Mouse (Mus musculus) megakaryocyte progenitor cell, adult 5-6 weeks (primary cell): ENCODE results near the gene Rad51b. TPM values are rescaled to one million over a fixed set of nuclear protein-coding genes. Genes with fewer than 3 reads are reported as not detected.

Source experiments
- ATAC-seq: replicated peaks from 2 replicates; pipeline ENCODE4 v1.8.0; 2016; ENCODE audit warnings: mild to moderate bottlenecking, moderate TSS enrichment, inconsistent platforms; ENCODE audit not compliant: poor library complexity
- total RNA-seq, 2 experiments: library from RNA; stranded (forward) in 1 of 2; stranded (reverse) in 1 of 2; fragments of 157-497, 149-512 nt in 1 of 2; fragments of 200-1000 nt in 1 of 2; gene quantifications; 2 replicates each; pipeline versions ENCODE4 v1.2.3 to v1.2.4; 2015 to 2017

The Rad51b gene
- total RNA-seq, 2 experiments from 2014 or later = 15.7 to 19.5 TPM

DNA sequence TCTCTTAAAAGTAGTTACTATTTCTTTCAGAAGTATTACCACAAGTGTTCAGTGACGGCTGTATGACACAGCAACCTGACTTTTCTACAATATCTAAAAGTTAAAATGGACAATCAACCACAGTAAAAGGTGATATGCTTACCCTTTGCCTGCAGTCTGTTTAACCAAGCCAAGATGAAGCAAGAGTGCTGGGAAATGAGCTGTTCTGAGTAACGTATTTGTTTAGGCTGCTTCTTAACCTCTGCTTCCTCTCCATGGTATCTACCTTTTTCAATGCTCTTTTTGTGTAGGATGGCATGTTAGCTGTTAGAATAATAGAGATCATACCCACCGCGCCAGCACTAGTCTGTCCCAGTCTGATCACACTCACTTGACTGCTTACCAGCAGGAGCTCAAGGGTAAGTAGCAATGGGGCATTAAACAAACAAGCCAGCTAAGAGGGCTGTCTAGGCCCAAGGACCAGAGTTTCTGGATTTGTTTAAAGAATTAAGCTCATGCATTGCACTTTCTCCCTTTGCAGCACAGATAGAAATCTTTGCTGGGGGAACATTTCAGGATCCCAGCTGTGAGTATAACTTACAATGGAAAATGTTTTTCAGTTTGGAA, 262.4 kb downstream of the Rad51b start:
- ATAC-seq = no peak

DNA sequence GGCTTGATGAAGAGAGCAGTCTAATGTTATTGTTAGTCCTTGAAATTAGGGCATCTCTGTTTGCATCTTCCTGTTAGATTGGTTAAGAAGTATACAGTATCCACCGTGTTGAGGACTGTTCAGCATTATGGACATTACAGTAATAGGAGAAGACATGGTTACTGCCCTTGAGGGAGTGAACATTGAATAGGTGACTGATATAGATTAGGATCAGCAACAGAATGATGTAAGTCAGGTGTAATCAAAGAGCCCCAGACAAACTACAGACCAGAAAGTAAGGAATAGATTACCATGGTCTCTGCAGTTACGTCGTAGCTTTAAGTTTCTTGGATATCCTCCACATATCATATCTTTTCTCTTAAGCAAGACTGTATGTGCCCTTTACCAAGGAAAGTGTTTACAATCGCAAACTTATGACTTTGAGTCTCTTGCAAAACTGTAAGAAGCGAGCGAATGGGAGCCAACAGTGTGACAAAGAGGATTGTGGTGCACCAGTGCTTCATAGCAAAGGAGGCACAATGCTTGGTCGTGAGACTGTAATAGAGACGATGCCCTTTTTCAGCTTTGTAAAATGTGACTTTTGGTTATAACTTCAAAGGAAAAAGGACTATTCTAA, 263.1 kb downstream of the Rad51b start:
- ATAC-seq = no peak

DNA sequence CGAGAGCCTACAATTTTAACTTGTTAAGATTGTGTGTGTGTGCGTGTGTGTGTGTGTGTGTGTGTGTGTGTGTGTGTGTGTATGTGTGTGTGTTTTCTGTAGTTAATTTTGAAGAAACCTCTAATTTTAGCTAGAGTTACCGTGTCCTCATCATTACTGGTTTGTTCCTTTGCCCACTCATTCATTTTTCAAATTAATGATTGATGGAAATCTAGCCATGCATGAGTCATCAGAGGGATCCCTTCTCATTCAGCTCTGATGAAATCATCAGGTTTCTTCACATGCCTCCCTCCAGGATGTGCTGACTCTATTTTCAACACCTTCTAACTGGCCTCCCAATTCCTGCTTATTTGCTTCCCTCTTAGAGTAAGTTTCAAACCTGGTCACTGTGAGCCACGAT, 263.8 kb downstream of the Rad51b start:
- ATAC-seq = no peak

DNA sequence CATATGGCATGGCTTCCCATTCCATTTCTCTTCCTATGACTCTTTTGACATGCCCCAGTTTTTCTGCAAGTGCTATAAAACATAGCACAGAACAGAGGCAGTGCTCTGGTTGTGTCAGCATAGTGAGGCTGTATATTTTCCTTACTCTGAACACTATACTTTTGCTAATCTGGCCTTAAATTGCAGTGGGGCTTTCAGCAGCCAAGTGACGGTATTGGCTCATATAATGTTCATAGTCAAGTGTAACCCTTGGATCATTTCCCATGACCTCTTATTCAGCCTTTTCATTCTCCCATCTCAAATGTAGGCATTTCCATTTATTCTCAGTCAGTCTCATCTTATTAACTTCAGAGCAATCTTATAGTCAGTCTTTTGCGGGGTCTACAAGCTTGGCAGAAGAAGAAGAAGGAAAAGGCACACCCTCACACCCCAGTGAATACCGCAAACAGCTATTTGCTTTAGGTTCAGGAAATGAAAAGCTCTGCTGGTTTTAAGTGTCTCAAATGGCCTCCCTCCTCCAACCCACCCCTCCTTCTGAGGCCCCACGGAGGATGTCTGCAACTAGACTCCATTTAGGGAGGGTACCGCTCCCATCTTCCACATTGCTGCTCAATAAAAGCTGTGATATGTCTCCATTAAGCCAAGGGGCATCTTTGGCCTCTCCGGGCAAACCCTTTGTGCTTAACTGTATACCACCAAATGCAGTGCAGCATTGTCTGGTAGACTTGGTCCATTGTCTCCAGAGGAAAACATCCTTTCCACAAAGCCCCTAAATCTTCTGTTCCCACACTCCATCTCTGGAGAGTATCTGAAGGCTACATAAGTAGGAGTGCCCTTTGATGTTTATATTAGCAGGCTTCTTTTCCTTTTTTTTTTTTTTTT, 277.3 kb downstream of the Rad51b start:
- no peak for ATAC-seq

DNA sequence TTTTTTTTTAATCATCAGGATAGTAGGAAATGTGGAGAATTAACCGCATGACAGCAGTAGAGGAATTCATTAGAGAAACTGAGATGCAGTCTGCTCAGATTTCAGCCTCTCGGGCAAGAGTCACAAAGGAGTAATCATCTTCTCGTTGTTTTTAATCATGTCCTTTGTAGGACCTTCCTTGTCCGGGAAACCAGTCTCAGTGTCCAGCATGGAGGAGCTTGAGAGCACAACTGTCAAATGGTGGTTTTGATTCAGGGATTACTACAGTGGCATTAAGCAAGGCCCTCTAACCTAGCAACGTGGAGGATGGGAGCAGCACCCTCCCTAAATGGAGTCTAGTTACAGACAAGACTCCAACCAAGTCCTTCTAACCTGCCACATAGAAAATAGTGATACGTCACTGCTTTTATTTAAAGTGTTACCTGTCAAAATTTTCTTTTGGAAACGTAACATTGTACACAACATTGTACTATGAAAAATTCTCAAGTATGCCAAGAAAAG, 278.0 kb downstream of the Rad51b start:
- ATAC-seq = no peak

DNA sequence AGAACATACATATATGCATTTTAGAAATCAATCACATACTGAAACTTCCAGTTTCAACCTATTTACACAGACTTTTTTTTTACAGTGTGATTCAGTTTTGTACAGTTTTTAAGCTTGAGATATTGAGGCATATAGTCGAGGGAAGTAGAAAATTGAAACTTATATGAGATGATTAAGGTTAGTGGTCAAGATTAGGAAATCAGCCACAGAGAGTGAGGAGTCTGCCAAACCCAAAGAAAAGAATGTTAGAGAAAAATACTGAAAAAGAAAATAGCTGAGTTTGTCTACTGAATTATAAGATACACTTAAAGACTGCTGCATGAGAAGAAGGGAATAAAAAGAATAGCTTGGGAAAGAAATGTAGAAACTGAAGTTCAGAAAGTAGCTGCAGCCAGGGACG, 280.4 kb downstream of the Rad51b start:
- ATAC-seq = no peak

DNA sequence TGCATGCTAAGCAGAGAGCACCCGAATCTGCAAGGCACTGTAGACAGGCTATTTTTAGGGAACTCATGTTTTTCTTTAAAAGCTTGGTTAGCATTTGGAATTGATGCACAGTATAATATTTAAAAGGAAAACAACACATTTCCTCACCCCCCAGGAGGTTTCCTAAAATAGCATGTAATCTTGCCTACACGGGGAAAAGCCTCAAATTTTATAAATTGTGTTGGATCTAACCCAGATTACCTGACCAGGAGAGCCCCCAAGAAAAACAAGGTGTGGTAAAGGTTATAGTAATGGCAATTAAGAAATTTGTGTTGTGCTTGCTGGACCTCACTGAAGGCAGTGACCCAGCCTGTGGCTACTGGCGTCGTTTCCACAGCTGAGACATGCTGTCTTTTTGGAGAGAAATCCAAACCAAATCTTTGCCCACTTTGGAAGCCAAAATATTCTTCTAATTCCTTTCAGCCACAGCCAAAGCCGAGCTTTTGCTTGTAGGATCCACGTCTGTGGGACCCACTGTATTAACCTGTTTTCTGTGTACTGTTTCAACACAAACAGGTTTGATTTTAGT, 282.0 kb downstream of the Rad51b start:
- no peak for ATAC-seq

DNA sequence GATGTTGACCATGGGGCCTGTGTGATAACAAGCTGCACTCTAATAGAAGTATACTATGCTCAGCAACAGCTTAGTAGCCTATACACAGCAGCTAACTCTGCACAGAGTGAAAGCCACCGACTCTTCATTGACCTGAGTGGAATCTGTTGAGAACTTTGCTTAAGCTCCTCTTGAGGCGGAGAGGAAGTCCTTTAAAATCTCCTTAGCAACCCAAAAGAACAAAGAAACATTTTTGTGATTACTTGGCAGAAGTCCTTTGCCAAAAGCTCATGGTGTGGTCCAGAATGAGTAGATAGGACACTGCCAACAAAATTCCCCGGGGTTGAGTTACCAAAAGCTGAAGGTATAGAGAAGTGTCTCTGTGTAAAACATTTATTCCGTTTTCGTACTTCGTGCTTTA, 282.8 kb downstream of the Rad51b start:
- ATAC-seq = no peak

DNA sequence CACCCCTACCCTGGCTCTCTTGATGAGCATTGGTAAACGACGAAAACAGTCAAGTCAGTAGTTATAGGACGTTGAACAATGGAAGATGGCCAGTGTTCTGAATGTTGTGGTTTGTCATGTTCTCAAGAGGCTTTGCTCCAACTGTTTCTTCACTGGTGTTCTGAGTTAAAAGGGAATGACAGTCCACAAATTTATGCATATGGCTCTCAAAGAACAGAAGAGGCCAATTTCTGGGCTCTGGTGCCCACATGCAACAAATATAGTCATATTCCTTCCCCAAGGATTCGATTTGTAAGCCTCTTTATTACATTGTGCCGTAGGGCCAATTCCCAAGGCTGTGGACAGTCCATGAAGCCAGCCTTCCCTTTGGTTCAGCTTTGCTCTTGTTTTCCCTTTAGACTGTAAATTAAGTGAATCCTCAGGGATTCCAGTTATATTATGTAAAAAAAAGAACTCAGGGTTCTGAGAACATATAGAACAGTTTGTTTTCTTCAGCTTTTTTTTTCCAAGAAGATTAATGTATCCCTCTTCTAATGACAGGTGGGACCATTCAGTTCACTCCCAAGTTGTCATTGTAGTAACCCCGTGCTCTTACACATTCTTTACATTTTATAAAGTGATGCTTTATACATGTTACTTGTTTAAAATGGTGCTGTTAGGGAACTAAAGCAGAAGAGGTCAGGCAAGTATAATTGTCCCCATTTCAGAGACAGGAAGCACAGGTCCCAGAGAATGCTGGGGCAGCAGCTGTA, 287.6 kb downstream of the Rad51b start:
- ATAC-seq = no peak

DNA sequence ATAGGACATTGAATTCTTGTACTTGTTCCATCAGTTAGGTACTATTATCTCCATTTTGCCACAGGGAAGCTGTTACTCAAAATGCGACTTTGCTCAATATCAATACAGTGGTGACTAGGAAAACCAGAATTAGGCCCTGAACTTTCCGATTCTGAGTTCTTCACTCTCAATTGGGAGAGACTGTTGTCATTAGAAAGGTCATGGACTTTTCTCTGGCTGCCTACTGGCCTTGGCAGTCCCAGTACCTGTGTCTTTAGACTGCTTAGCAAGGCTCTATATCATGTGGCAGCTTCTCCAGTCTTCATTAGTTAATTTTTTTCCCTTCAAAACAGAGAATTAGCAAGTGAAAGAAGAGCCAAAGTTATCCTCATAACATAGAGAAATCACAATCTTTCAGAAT, 288.3 kb downstream of the Rad51b start:
- no peak for ATAC-seq

DNA sequence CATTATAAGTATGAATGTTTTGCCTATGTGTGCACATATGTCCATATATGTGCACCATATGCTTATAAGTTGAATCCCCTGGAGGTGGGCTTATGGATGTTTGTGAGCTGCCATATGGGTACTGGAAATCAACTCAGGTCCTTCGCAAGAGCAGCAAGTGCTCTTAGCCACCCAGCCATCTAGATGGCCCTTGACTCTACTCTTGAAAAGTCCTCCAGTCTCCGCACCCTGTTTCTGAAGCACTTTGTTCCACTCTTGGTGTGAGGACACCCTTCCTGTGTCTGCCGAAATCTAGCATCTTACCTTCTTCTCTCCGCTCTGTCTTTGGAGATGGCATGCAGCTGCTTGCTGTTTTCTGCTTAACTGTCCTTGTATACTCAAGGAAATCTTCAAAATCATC, 291.7 kb downstream of the Rad51b start:
- no peak for ATAC-seq

DNA sequence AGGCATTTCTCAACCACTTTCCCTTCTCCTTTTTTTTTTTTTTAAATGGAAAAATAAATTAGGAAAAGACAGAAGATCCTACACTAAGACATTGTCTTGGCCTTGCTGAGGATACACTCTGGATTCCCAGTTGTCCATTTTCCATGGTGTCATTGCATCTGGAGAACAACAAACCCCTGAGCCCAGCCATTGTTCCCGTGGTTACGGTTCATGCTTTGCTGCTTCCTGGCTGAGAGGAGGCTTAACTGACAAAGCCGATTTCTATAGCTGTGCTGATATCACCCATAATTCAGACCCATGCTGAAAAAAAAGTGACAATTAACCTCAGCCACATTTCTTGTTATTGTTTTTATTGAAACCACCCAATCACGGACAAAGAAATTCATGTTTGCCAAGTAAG, 295.1 kb downstream of the Rad51b start:
- ATAC-seq = no peak

DNA sequence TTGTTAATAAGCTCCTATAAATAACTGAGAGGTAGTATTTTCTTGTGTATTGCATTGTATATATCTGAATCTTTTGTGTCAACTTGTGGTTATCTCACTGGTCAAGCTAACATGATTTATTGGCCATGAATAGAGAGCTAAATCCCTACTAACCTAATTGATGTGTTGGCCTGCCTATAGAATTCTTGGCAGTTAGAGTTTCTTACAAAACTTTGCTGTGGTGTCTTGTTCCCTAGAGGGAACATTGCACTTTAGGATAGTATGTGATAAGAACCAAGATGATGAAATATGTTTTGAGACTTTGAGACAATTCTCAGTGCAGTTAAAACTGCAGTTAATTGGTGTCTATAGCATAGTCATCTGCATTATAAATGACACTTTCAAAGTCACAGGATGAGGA, 299.8 kb downstream of the Rad51b start:
- ATAC-seq = no peak

DNA sequence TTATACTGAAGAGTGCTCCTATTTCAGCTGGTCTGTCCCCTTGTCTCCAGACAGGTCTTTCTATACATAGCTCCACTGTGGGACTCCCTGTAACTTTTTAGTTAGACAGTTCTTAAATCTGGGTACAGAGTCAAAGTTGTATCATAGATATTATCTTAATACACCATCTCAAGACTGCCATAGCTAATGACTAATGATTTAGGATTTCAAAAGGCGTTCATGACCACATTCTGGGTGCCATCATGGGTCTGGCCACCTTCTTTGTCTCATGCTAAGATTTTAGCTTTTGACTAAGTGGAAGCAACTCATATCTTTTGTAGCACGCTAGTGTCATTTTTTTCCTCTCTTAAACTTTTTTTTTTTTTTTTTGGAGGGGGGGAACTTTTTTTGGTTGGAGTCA, 300.3 kb downstream of the Rad51b start:
- no peak for ATAC-seq

DNA sequence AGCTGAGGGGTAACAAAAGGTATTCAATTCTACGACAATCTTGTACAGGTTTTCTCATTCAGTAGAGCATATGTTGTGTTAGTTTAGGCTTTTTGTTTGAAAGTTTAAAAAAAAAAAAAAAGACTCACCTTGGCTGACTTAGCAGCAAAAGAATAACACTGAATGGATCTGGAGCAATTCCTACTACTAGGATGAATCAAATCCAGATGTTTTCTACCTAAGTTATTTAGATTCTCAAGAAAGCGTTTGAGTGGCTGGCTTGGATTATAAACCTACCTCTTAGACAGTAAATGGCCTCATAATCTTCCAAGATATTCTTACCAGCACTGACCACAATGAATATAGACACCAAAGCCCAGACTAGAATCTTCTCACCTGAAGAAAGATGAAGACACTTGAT, 300.7 kb downstream of the Rad51b start:
- ATAC-seq = no peak

DNA sequence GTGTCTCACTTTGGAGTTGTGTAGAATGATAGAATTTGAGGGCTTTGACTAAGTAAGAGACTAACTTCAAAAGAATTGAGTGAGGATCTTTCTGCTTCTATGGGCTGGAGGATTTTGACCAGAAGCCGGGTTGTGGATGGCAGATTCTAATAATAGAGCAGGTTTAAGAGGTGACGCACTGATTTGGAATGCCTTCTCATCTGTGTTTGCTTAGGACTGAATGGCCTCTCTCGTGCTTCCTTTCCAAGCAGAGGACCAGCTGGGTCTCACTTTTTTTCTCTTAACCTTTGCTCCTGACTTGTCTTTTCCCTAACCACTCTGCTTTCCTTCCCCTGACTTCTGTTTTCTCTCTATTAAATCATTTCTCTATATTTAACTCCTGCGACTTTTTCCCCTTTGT, 301.4 kb downstream of the Rad51b start:
- no peak for ATAC-seq

DNA sequence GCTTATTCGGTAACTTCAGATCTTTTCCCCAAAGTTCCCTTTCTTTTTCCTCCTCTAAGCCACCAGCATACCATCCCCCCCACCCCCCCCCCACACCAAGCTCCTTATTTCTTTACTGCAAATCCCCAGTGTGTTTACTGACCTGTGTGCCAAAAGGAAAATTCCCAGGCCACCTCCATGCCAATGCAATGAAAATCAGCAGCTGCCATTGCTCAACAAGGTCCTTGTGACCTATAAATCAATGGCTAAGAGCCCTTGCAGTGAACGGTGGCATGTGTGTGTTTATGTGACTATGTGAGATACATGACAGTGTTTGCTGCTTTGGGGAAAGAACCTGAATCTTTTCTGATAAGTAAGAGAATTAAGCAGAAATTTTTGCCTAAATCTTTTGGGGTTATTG, 301.8 kb downstream of the Rad51b start:
- no peak for ATAC-seq

DNA sequence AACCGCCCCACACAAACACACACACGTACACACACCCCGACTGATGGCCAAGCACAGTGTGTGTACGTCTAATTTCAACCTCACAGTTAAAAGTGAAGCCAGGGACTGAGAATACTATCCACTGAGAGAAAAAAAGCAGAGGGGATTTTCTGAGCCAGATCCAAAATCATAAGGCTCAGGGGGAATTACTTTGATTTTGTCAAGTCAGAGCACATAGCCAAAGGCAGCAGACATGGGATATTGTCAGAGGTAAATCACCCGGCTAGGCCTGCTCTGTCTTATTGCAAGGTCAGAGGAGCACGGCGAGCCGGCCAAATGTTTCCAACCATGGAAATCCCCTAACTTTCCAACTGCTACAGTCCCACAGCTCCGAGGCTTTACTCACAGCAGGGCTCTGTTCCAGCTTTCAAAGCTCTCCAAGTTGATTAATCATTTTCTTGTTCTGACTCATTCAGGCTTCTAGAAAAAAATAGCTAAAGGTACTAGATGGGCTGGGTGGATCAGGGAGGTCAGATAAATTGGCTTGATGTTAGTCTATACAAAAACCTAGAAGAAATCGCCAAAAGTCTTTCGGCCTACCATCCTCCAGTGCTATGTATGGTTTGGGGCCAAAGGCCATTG, 303.2 kb downstream of the Rad51b start:
- no peak for ATAC-seq

DNA sequence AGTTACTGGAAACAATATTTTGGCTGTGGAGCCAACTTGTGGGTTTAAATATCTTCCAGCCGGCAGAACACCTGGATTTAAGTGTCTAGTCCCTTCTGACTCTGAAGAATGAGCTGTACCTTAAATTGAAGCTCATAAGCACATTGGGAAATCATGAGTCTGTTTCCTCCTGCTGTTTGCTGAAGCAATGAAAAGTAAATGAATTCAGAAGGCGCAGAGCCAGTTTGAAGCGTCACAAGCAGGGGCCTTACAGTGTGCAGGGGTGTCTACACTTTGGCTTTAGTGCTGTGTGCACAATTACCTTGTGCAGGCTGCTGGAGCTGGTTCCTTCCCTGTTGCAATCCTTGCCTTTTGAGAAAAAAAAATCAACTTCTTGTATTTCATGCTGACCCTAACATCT, 305.6 kb downstream of the Rad51b start:
- no peak for ATAC-seq

DNA sequence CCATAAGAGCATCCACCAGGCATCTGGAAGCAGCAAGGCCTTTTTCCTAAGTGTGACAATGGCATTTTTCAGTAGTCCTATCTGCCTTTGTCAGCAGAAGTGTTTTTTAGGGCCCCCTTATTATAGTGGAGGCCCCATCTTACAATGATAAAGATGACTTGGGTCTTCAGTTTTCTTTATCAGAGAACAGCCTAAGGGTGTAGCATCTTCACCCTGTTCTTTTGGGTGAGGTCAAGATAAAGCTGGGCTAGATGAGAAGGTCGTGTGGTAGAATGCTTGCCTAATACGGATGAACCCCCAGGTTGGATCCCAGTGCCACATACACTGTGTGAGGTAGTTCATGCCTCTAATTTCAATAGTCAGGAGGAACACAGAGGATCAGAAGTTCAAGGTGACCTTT, 307.8 kb downstream of the Rad51b start:
- ATAC-seq = peak; percentile 61
